Mouse (Mus musculus): ENCODE data around the gene Myrfl.

GRCm38 (mm10) chr10:116935028-116935427 lies 38.3 kb upstream of the Myrfl start:
- TF ChIP-seq CTCF (IDR thresholded peaks at IDR 0.05; ENCODE audit: borderline replicate concordance, control insufficient read depth, extremely low read depth, insufficient read depth, low read length, poor library complexity) (no peak), POLR2A (IDR thresholded peaks at IDR 0.05; ENCODE audit: control insufficient read depth, extremely low read depth, insufficient read depth, low read length, poor library complexity) (no peak)
